Mouse (Mus musculus) olfactory bulb, adult 2 months (tissue): ENCODE measurements around the gene Rbfox3.

ENCODE experiments used
- CTCF ChIP-seq: fragments of 200-500 bp; IDR thresholded peaks from 2 replicates; pipeline ENCODE4 v1.5.1; 2012; ENCODE audit warnings: low read depth, mild to moderate bottlenecking, low read length, moderate library complexity; ENCODE audit not compliant: insufficient read depth
- POLR2A ChIP-seq: fragments of 200-500 bp; IDR thresholded peaks from 2 replicates; pipeline ENCODE4 v1.6.1; 2012; ENCODE audit warnings: mild to moderate bottlenecking, low read depth, low read length, moderate library complexity; ENCODE audit not compliant: insufficient read depth

- no peak for TF ChIP-seq CTCF
- TF ChIP-seq POLR2A, result no peak
Observed at GRCm38 (mm10) chr11:118847986-118848385, 63.4 kb downstream of the Rbfox3 start.
